Mouse (Mus musculus) embryonic facial prominence, embryonic 13.5 days (tissue): ENCODE results near the gene Il17rb. TPM values are rescaled to one million over a fixed set of nuclear protein-coding genes. Genes with fewer than 3 reads are reported as not detected.

Experiments
- ATAC-seq: fragments of 200-750 bp; cut with Nextera tagmentation; 2 replicates; pipeline ENCODE4 v1.8.0; 2017; ENCODE audit warnings: low read depth; ENCODE audit not compliant: insufficient number of reproducible peaks, insufficient read depth, low FRiP score, low TSS enrichment
- H3K27ac ChIP-seq: fragments of 300-500 bp; sonication (generic); 2 replicates; pipeline ENCODE4 v1.5.1; 2015; ENCODE audit warnings: moderate library complexity, mild to moderate bottlenecking, inconsistent platforms
- H3K27me3 ChIP-seq: fragments of 300-500 bp; sonication (generic); 2 replicates; pipeline ENCODE4 v1.6.1; 2015; ENCODE audit warnings: mild to moderate bottlenecking, inconsistent platforms
- H3K36me3 ChIP-seq: fragments of 300-500 bp; sonication (generic); 2 replicates; pipeline ENCODE4 v1.6.1; 2015; ENCODE audit warnings: mild to moderate bottlenecking, inconsistent platforms
- H3K4me1 ChIP-seq: fragments of 300-500 bp; sonication (generic); 2 replicates; pipeline ENCODE4 v1.6.1; 2015; ENCODE audit warnings: inconsistent platforms
- H3K4me2 ChIP-seq: fragments of 300-500 bp; sonication (generic); 2 replicates; pipeline ENCODE4 v1.6.1; 2015; ENCODE audit warnings: moderate library complexity, mild to moderate bottlenecking, inconsistent platforms
- H3K4me3 ChIP-seq: fragments of 300-500 bp; sonication (generic); 2 replicates; pipeline ENCODE4 v1.5.1; 2015; ENCODE audit warnings: mild to moderate bottlenecking, inconsistent platforms
- H3K9ac ChIP-seq: fragments of 300-500 bp; sonication (generic); 2 replicates; pipeline ENCODE4 v1.6.1; 2015; ENCODE audit warnings: mild to moderate bottlenecking, inconsistent platforms
- H3K9me3 ChIP-seq: fragments of 300-500 bp; sonication (generic); 2 replicates; pipeline ENCODE4 v1.6.1; 2016; ENCODE audit warnings: inconsistent platforms
- WGBS: fragments of 180-500 bp; shearing (Covaris S2); methylation state at CpG from one replicate; pipeline ENCODE4 v1.1.7; 2015; ENCODE audit warnings: mixed read lengths; 5-methylcytosine and 5-hydroxymethylcytosine counted together
- microRNA-seq: library from miRNA; unstranded; fragments of <30 nt; microRNA quantifications from one replicate; pipeline ENCODE4, GENCODE M21; 2016
- polyA plus RNA-seq: library from polyadenylated mRNA; unstranded; fragments of >200 nt; fragmentation: Nextera tagmentation; extraction: Ambion mirVana; gene quantifications from 2 replicates; pipeline ENCODE4 v1.2.1, GENCODE M21; 2015

Gene Il17rb
- polyA plus RNA-seq, 1 experiment from 2014 or later, result 1.3 TPM

DNA sequence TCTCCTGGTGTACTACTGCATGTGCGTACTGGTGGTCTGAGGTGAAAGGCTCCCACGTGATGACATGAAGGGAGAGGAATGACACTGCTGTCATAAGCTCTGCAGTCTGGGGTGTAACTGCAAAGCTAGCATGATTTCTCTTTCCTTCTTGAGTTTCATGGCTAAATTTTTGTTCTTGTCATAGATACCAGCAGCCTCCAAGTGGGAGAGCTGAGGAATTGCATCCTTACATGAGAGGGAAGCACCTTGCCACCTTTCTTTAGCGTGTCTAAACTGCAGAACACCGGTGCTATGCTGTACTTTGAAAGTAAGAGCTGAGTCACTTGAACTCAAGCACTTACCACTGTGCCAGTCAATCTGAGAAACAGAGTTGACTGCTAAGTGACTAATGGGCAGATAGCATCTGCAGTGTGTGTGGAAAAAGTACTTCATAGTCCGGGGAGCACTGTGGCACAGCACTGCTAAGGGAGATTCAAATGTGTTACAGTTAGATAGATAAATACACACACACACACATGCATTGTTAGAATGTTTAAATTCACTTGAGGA is 61.9 kb downstream of the Il17rb start:
- no peak for ATAC-seq

More for the DNA sequence above, 61.9 kb downstream of the Il17rb start:
- Histone ChIP-seq H3K36me3 (no peaks in the 10 kb centered on the region), H3K27me3 (no peaks in the 10 kb centered on the region), H3K4me1 (peaks cover 4% of the 10 kb centered on the region; the same call in 1 of the 2 replicates), H3K9me3 (no peaks in the 10 kb centered on the region), H3K4me3 (no peak overlapping the region), H3K9ac (no peak overlapping the region), H3K27ac (no peak overlapping the region), H3K4me2 (no peak overlapping the region)
- WGBS, result 66% methylated on average over 5 of the region's 5 CpGs

Small RNA genes within 50 kb of the gene (microRNA-seq; reads per million reads assigned to microRNA genes)
- gene Mir6947, result not detected

Other genes starting within 250 kb of the Il17rb start
- gene Selenok, start 40.6 kb downstream of the Il17rb start, polyA plus RNA-seq, result 308 and 361 TPM in 2 replicates
- gene Actr8, start 30.6 kb downstream of the Il17rb start, polyA plus RNA-seq, result 67.5 and 73.6 TPM in 2 replicates
- 0.45 and 1.4 TPM in 2 replicates for gene Chdh, start 127 bp upstream of the Il17rb start, polyA plus RNA-seq